Mouse (Mus musculus) heart, adult 2 months (tissue): ENCODE measurements at regions not wholly inside any gene's neighbourhood (a gene's known extent, or its start where the extent isn't known, plus 50 kb on each side); places are given as distances from the start of the nearest gene placed in this dataset.

Experiments used
- DNase-seq, 2 experiments: peaks; one replicate each; pipeline ENCODE4 v3.0.0; 2021
- H3K27ac ChIP-seq: fragments of 200-600 bp; 2 replicates; pipeline ENCODE4 v1.8.1; 2022
- H3K27me3 ChIP-seq: fragments of 200-500 bp; 2 replicates; pipeline ENCODE4 v1.6.1; 2012; ENCODE audit warnings: mild to moderate bottlenecking, low read length, inconsistent platforms, mixed read lengths; ENCODE audit not compliant: control insufficient read depth, insufficient read depth
- H3K36me3 ChIP-seq: fragments of 200-500 bp; 2 replicates; pipeline ENCODE4 v1.6.1; 2012; ENCODE audit warnings: low read length, inconsistent platforms; ENCODE audit not compliant: control insufficient read depth, insufficient read depth
- H3K4me1 ChIP-seq: fragments of 200-500 bp; 2 replicates; pipeline ENCODE4 v1.6.1; 2011; ENCODE audit warnings: low read length; ENCODE audit not compliant: control insufficient read depth, insufficient read depth
- H3K4me3 ChIP-seq: fragments of 200-600 bp; 2 replicates; pipeline ENCODE4 v1.8.1; 2022
- H3K79me2 ChIP-seq: fragments of 200-500 bp; replicated peaks from 2 replicates; pipeline ENCODE4 v1.6.1; 2012; ENCODE audit warnings: mild to moderate bottlenecking, inconsistent platforms, low read length, moderate library complexity, mixed read lengths; ENCODE audit not compliant: control insufficient read depth, insufficient read depth
- H3K9ac ChIP-seq: fragments of 200-500 bp; 2 replicates; pipeline ENCODE4 v1.6.1; 2012; ENCODE audit warnings: low read depth, mild to moderate bottlenecking, control low read depth, inconsistent platforms, low read length, mixed read lengths
- CTCF ChIP-seq: fragments of 200-600 bp; IDR thresholded peaks from 2 replicates; pipeline ENCODE4 v1.8.1; 2022; ENCODE audit warnings: antibody characterized with exemption, mild to moderate bottlenecking, moderate library complexity
- EP300 ChIP-seq: fragments of 200-500 bp; IDR thresholded peaks from 2 replicates; pipeline ENCODE4 v1.6.1; 2011; ENCODE audit warnings: low read depth, low read length, control low read depth; ENCODE audit not compliant: insufficient read depth
- POLR2A ChIP-seq: fragments of 200-500 bp; IDR thresholded peaks from 2 replicates; pipeline ENCODE4 v1.6.1; 2011; ENCODE audit warnings: mild to moderate bottlenecking, low read depth, low read length, control low read depth; ENCODE audit not compliant: insufficient read depth
- WGBS: fragments of 180-500 bp; shearing (Covaris S2); methylation state at CpG from one replicate; pipeline ENCODE4 v1.1.7; 2018; 5-methylcytosine and 5-hydroxymethylcytosine counted together
- intact Hi-C: fragments of 180-260 bp; cut with DNase I; formaldehyde crosslinking; loops from one replicate; pipeline ENCODE4 v1.15.1; 2025

DNA sequence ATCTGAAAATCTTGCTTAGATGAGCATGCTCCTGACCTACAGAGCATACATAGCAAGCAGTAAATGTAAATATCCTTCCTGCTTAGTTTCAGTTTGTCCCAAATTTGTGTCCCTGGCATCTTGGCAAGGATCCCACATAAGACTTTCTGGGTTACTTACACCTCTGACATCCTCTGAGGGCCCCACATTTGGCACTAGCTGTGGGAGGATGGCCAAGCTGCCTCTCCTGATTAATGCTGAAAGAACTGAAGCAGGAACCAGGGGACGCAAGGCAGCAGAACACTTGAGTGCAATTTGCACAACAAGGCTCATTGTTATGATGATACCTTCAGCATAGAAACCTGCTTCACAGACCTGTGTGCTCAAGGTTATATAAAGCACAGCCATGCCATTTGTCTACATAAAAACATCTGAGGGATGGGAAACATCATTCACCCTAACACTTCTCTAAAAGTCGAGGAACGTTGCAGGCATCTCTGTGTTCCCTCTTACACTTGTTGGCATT is 441.7 kb downstream of the Adam3 start:
- 69% methylated on average over 3 of the region's 3 CpGs for WGBS
- no peak for TF ChIP-seq CTCF
- no peak for TF ChIP-seq POLR2A
- TF ChIP-seq EP300 = no peak
- intact Hi-C loops = no loop called here
- Histone ChIP-seq H3K9ac (no peak overlapping the region), H3K27ac (no peak overlapping the region), H3K4me3 (no peak overlapping the region), H3K79me2 (no peaks in the 10 kb centered on the region), H3K27me3 (no peaks in the 10 kb centered on the region), H3K36me3 (no peaks in the 10 kb centered on the region), H3K4me1 (no peaks in the 10 kb centered on the region)
- DNase-seq = no peak

DNA sequence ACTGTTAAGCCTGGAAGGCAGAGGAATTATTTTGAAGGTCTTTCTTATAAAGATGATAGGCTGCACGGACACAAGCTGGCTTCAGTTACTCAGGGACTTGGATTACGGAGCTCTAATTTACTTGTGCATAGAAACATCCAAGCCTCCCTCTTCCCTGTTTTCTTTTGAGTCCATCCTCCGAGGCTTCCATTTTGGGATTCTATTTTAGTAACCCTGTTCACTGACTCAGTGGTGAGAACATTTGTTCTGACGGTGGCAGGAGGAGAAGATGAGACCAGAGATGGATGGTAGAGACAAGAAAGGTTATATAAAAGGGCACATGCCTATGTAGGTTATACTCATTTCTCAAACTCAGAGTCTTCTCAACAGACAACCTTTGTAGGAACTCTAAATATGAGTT is 445.4 kb downstream of the Adam3 start:
- no peak for TF ChIP-seq EP300
- TF ChIP-seq POLR2A = no peak
- TF ChIP-seq CTCF = no peak
- H3K9ac ChIP-seq = no peak overlapping the region
- no peak overlapping the region for H3K27ac ChIP-seq
- DNase-seq = no peak
- H3K36me3 ChIP-seq = no peaks in the 10 kb centered on the region
- intact Hi-C loops = no loop called here
- no peak overlapping the region for H3K4me3 ChIP-seq
- no peaks in the 10 kb centered on the region for H3K4me1 ChIP-seq
- H3K79me2 ChIP-seq = no peaks in the 10 kb centered on the region
- 81% methylated on average over 4 of the region's 4 CpGs for WGBS
- no peaks in the 10 kb centered on the region for H3K27me3 ChIP-seq

DNA sequence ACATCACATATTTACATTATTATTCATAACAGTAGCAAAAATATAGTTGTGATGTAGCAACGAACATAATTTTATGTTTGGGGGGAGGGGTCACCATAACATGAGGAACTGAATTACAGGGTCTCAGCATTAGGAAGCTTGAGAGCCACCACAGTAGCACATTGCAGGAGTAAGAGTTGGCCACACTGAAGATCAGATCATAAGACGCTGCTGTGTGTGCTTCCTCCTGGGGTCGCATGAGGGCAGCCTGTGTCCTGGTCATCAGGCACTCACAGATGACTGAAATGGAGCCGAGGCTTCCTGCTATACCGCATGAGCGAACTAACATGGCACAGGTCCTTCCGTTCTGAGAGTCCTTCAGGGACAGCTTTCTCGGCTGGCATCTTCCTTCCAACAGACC is 447.3 kb downstream of the Adam3 start:
- H3K9ac ChIP-seq = no peak overlapping the region
- no peak overlapping the region for H3K27ac ChIP-seq
- TF ChIP-seq EP300 = no peak
- TF ChIP-seq CTCF = peak; percentile 55
- no peaks in the 10 kb centered on the region for H3K36me3 ChIP-seq
- H3K4me3 ChIP-seq = no peak overlapping the region
- WGBS = 73% methylated on average over 8 of the region's 8 CpGs
- H3K4me1 ChIP-seq = no peaks in the 10 kb centered on the region
- no peaks in the 10 kb centered on the region for H3K79me2 ChIP-seq
- no peak for DNase-seq
- intact Hi-C loops = loop anchor here (10.0 kb wide), 1 partner anchor 266 kb away; no protein-coding TSS in a partner anchor
- no peaks in the 10 kb centered on the region for H3K27me3 ChIP-seq

DNA sequence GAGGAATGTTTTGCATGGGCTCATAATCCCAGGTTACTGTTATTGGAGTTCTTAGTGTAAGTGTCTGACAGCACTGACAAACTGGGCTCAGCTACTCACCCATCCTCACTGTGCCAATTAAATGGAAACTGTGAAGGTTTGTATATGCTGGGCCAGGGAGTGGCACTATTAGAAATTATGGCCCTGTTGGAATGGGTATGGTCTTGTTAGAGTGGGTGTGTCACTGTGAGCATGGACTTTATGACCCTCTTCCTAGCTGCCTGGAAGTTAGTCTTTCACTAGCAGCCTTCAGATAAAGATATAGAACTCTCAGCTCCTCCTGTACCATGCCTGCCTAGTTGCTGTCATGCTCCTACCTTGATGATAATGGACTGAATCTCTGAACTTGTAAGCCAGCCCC is 464.3 kb downstream of the Adam3 start:
- no peaks in the 10 kb centered on the region for H3K4me1 ChIP-seq
- no peaks in the 10 kb centered on the region for H3K27me3 ChIP-seq
- no peak overlapping the region for H3K4me3 ChIP-seq
- no peak overlapping the region for H3K9ac ChIP-seq
- H3K79me2 ChIP-seq = no peaks in the 10 kb centered on the region
- intact Hi-C loops = no loop called here
- no peaks in the 10 kb centered on the region for H3K36me3 ChIP-seq
- no peak for DNase-seq
- TF ChIP-seq EP300 (no peak), POLR2A (no peak), CTCF (no peak)
- H3K27ac ChIP-seq = no peak overlapping the region

DNA sequence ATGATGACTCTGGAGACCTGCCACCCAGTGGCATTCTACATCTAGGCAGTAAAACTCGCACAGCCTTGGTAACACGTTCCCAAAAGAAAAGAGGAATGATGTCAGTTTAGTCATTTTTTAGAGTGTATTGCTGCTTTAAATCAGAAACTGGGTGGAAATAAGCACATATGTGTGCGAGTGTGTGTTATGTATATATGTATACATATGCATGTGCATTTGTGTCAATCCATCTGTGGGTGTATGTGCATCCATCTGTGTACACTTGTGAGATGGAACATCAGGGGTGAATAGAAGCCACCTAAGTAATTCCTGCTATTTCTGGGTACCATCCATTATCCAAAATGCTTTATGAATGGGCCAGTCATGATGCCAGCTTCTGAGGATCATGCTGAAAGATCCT is 467.0 kb downstream of the Adam3 start:
- Histone ChIP-seq H3K4me1 (no peaks in the 10 kb centered on the region), H3K4me3 (no peak overlapping the region), H3K36me3 (no peaks in the 10 kb centered on the region), H3K79me2 (no peaks in the 10 kb centered on the region), H3K27me3 (no peaks in the 10 kb centered on the region), H3K9ac (no peak overlapping the region), H3K27ac (no peak overlapping the region)
- WGBS = 87% methylated on average over 3 of the region's 3 CpGs
- no peak for DNase-seq
- intact Hi-C loops = no loop called here
- TF ChIP-seq POLR2A = no peak

DNA sequence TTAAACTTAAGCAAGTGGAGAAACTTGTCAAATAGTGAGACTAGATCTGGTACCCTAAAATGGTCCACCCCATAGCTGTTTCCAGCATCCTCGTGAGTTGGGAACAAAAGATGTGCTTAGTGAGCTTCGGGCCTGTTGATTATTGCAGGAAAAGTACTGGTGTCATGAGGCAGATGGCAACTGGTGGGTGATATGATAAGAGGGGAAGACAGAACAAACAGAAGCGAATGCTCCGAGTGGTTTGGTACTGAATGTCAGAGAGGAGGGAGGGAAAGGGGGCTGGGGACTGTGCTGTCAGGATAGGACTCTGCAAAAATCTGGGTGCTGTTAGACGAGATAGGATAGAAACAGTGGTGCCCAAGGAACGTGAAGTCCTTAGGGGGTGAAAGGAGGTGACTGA is 483.4 kb downstream of the Adam3 start:
- 53% methylated on average over 6 of the region's 6 CpGs for WGBS
- Histone ChIP-seq H3K36me3 (no peaks in the 10 kb centered on the region), H3K9ac (no peak overlapping the region), H3K79me2 (no peaks in the 10 kb centered on the region), H3K4me3 (no peak overlapping the region), H3K4me1 (no peaks in the 10 kb centered on the region), H3K27ac (no peak overlapping the region), H3K27me3 (no peaks in the 10 kb centered on the region)
- intact Hi-C loops = no loop called here
- no peak for DNase-seq
- TF ChIP-seq EP300 (no peak), CTCF (no peak), POLR2A (no peak)
